Mouse (Mus musculus): Measurements from ENCODE around the gene Usp44.

Gene Usp44

GRCm38 (mm10) chr10:93846706-93847105 is 15.4 kb downstream of the Usp44 start:
- DNase-seq (ENCODE audit: low read depth, low spot score) = no peak

GRCm38 (mm10) chr10:93855126-93855525 is 23.8 kb downstream of the Usp44 start:
- DNase-seq (ENCODE audit: low read depth, low spot score) = no peak

GRCm38 (mm10) chr10:93856095-93856494 is 24.7 kb downstream of the Usp44 start:
- no peak for DNase-seq (ENCODE audit: low read depth, low spot score)

DNA sequence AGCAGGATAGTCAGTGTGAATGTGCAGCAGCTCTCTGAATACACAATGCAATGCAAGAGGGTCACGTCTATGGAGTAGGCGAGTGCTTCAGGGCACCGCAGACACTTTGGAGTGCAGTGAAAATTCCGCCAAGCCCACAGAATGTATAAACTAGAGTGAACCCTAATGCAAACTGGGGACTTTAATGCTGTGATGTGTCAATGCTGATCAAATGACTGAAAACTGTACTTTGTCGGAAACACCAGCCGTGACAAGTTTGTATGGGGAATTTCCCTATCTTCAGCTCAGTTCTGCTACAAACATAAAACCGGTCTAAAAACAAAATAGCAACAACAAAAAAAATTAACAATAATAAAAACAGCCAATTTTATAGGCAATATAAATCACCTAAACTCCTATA is 37.0 kb downstream of the Usp44 start:
- DNase-seq (ENCODE audit: low read depth, low spot score) = no peak

DNA sequence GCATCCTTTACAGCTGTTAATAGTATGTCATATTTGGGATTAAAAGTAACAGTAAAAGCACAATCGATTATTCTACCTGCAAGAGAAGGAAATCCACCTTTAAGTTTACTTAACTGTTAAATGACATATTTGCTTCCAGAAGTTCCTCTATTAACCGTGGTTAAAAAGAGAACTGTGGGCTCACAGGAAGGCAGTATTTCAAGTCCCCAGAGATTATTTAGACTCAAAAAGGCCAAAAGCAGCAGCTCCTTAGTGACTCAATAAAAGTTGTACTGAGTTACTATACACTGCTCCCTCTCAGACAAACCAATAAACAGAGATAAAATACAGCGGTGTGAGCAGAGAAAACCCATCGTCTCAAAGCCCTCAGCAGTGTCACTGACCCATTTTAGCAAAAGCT is 37.5 kb downstream of the Usp44 start:
- DNase-seq (ENCODE audit: low read depth, low spot score) = no peak

DNA sequence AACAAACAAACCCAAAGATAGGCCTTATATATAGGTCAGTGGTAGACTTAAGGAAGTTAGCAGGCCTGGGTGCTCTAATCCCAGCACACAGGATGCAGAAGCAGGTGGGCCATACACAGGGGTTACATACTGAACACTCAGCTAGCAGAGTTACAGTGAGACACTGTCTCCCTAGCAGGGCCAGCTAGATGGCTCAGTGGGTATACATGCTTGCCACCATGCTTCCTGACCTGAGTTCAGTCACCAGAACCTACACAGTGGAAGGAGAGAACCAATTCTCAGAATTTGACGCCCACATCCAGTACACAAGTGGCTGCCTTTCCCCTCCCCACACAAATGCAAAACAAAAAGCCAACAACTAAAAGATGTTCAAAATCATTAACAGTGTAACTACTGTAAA is 45.4 kb downstream of the Usp44 start:
- no peak for DNase-seq (ENCODE audit: low read depth, low spot score)

DNA sequence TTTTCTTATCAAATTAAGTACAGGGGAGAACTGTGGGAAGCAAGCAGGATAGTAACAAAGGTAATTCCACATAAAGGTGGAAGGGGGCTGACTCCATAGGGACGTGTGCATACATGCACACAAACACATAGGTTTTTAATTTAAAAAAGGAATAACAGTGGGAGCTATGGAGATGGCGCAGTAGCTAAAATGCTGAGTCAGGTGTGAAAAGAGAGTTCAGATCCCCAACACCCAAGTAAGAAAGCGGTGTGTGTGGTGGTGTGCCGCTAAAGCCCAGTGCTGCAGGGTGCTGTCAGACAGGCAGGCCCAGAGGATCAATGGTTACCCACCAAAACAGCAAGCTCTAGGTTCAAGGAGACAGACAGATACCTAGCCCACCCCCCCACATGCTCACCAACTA is 47.4 kb downstream of the Usp44 start:
- DNase-seq (ENCODE audit: low read depth, low spot score) = no peak

DNA sequence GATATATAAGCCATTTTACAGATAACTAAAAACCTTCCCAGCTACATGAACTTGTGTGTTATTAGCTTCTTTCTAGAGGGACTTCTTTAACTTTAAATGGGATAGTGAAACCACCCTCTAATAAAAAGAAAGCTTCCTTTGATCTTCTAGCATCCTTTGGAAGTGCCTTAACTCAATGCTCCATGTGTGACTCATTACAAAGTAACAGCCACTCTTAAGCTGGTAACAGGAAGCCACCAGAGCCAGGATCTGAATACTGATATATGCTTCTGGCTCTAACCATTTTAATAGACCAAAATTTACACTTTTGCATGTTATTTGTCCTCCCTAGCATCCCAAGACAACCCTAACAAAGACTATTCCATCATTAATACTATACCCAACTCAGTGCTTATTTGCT is 50.6 kb downstream of the Usp44 start:
- peak; percentile 12 for DNase-seq (ENCODE audit: low read depth, low spot score)

GRCm38 (mm10) chr10:93882738-93883364 is 51.5 kb downstream of the Usp44 start:
- DNase-seq (ENCODE audit: low read depth, low spot score) = no peak

GRCm38 (mm10) chr10:93885839-93886477 is 54.6 kb downstream of the Usp44 start:
- DNase-seq (ENCODE audit: low read depth, low spot score) = no peak

GRCm38 (mm10) chr10:93888590-93888934 is 57.2 kb downstream of the Usp44 start:
- DNase-seq (ENCODE audit: low read depth, low spot score) = no peak

GRCm38 (mm10) chr10:93888935-93889578 is 57.7 kb downstream of the Usp44 start:
- peak; percentile 38 for DNase-seq (ENCODE audit: low read depth, low spot score)

DNA sequence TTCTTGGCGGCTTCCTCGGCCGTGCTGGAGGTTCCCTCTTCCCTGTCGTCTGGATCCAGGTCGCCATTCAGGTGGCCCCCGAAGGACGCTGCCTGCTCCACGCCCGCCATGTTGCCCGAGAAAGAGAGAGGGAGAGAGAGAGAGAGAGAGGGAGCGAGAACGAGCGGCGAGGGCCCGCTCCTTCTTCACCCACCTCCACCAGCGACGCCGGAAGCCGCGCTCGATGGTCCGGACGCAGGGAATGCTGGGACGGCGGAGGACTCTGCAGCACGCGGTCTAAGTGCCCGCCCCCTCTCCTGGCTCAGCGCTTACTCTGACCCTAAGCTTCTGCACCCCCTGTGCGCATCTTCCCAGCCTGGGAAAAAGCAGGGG is 58.2 kb downstream of the Usp44 start:
- peak; percentile 86 for DNase-seq (ENCODE audit: low read depth, low spot score)

- peak; percentile 71 for DNase-seq (ENCODE audit: low read depth, low spot score)
These were observed 58.6 kb downstream of the Usp44 start for GRCm38 (mm10) chr10:93889976-93890375.

DNA sequence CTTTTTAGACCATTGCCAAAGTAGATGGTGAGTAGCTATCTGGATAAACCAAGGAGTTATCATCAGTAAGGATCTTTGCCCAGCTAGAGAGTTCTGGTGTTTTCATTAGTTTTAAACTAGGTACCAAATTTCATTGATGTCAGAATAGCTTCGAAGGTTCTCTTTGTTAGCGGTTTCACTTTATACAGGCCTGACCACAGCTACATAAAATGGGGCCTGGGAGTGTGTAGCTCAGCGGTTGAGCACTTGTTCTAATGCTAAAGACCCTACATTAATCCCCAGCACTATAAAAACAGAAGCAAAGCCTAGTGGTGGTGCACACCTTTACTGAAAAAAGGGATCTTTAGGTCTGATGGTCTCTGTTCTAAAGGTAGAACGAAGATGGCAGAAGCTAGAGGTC is 59.2 kb downstream of the Usp44 start:
- no peak for DNase-seq (ENCODE audit: low read depth, low spot score)

DNA sequence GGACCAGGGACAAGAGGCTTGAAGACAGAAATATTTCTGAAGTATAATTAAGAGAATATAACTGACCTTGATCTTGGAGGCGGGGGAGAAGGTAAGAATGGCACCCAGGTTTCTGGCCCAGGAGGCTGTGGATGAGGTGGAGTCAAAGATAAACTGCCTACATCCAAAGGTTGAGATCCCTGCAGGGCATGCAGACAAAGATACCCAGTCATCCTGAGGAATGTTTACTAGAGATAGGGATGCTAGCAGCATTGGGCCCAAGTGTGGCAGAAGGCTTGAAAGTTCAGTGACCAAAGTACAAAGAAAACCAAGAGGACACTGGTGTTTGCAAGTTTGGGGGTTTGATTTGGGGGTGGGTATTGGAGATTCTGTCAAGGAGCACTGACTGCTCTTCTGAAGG is 59.7 kb downstream of the Usp44 start:
- no peak for DNase-seq (ENCODE audit: low read depth, low spot score)

- DNase-seq (ENCODE audit: low read depth, low spot score) = no peak
These were observed 61.2 kb downstream of the Usp44 start for GRCm38 (mm10) chr10:93892551-93892950.

DNA sequence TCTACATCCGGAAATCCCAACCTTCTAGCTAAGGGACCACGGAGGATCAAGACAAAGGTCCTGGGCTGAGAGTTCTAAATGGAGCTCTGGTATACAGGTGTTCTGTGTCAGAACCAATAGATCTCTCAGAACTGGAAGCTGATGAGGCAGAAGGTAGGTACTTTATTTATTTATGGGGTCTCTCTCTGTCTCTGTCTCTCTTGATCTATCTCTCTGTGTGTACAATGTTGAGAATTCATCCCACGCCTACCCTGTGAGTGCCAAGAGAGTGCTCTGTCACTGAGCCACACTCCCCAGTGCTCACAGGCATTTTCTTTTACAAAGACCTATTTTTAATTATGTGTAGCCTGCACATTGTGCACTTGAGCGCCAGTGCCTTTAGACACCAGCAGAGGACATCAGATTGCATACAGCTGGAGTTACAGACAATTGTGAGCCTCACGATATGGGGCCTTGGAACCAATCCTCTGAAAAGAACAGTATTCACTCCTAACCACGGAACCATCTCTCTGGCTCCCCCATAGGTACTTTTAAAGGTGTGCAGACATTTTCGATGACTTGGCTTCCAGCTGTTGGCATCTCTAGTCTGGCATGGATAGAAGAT is 65.8 kb downstream of the Usp44 start, which contains the start of gene Metap2:
TSS of gene Metap2 (minus strand) at position 51 of the 604 bp plus-strand sequence.
- DNase-seq (ENCODE audit: low read depth, low spot score) = no peak

DNA sequence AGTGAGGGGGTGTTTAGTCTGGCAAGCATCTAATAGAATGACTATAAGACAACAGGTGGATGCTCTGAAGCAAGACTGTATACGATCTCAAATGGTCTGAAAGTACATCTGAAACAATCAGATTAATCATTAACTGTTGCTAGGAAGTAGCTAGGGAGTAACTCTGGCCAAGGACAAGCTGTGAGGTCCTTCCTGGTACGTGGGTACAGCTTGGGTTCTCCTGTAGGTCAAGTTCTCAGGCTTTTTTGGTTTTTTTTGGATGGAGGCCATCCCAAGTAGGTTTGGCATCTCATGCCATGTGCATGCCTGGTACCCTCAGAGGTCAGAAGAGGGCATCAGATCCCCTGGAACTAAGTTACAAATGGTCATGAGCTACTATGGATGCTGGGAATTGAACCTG is 67.9 kb downstream of the Usp44 start:
- DNase-seq (ENCODE audit: low read depth, low spot score) = peak; percentile 20

- no peak for DNase-seq (ENCODE audit: low read depth, low spot score)
These were observed 68.6 kb downstream of the Usp44 start for GRCm38 (mm10) chr10:93899907-93900306.

GRCm38 (mm10) chr10:93907376-93907775 is 76.0 kb downstream of the Usp44 start:
- DNase-seq (ENCODE audit: low read depth, low spot score) = no peak
